Mouse (Mus musculus) limb, embryonic 15.5 days (tissue): Measurements from ENCODE around the gene Clec3a. TPM values are rescaled to one million over a fixed set of nuclear protein-coding genes. Genes with fewer than 3 reads are reported as not detected.

Experiments
- ATAC-seq: fragments of 200-750 bp; cut with Nextera tagmentation; 2 replicates; pipeline ENCODE4 v1.8.0; 2017; ENCODE audit warnings: low read depth, moderate TSS enrichment; ENCODE audit not compliant: insufficient number of reproducible peaks, low FRiP score, low TSS enrichment
- H3K27ac ChIP-seq: fragments of 300-500 bp; sonication (generic); 2 replicates; pipeline ENCODE4 v1.5.1; 2015; ENCODE audit warnings: moderate library complexity, mild to moderate bottlenecking, inconsistent platforms
- H3K27me3 ChIP-seq: fragments of 300-500 bp; sonication (generic); 2 replicates; pipeline ENCODE4 v1.6.1; 2015; ENCODE audit warnings: inconsistent platforms
- H3K36me3 ChIP-seq: fragments of 300-500 bp; sonication (generic); 2 replicates; pipeline ENCODE4 v1.6.1; 2015; ENCODE audit warnings: inconsistent platforms
- H3K4me1 ChIP-seq: fragments of 300-500 bp; sonication (generic); 2 replicates; pipeline ENCODE4 v1.6.1; 2015; ENCODE audit warnings: inconsistent platforms
- H3K4me2 ChIP-seq: fragments of 300-500 bp; sonication (generic); 2 replicates; pipeline ENCODE4 v1.6.1; 2015; ENCODE audit warnings: mild to moderate bottlenecking, inconsistent platforms
- H3K4me3 ChIP-seq: fragments of 300-500 bp; sonication (generic); 2 replicates; pipeline ENCODE4 v1.5.1; 2015; ENCODE audit warnings: mild to moderate bottlenecking, inconsistent platforms
- H3K9ac ChIP-seq: fragments of 300-500 bp; sonication (generic); 2 replicates; pipeline ENCODE4 v1.6.1; 2015; ENCODE audit warnings: inconsistent platforms
- H3K9me3 ChIP-seq: fragments of 300-500 bp; sonication (generic); 2 replicates; pipeline ENCODE4 v1.6.1; 2016; ENCODE audit warnings: inconsistent platforms
- WGBS: fragments of 180-500 bp; shearing (Covaris S2); methylation state at CpG from one replicate; pipeline ENCODE4 v1.1.7; 2015; 5-methylcytosine and 5-hydroxymethylcytosine counted together
- polyA plus RNA-seq: library from polyadenylated mRNA; unstranded; fragments of >200 nt; fragmentation: Nextera tagmentation; extraction: Ambion mirVana; gene quantifications from 2 replicates; pipeline ENCODE4 v1.2.1, GENCODE M21; 2015

The Clec3a gene
- polyA plus RNA-seq, 1 experiment from 2014 or later = 8.5 TPM

DNA sequence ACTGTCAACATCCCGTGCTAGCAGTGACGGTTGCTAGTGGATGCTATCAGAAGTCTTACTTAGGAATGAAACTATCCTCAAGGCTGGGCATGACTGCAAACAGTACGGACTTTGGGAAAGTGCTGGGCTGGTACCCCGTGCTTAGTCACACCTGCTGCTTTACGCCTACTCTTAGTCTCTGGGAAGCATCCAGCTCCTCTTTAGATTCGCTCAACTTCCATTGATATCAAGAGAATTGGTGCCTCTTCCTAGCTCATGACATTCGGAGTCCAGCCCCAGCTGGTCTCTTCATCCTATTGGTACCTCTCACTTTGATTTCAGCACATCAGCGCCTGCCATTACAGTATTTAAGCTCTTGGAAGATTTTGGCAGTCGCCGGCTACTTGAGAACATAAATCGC, 44.7 kb downstream of the Clec3a start:
- H3K9ac ChIP-seq = no peak overlapping the region
- H3K36me3 ChIP-seq = no peaks in the 10 kb centered on the region
- no peak overlapping the region for H3K4me3 ChIP-seq
- WGBS = 85% methylated on average over 11 of the region's 11 CpGs
- no peak overlapping the region for H3K4me2 ChIP-seq
- no peak overlapping the region for H3K27ac ChIP-seq
- 0 out of 2 replicates have a peak, but pooled peaks cover 5% of the 10 kb centered on the region for H3K4me1 ChIP-seq
- no peak for ATAC-seq
- no peaks in the 10 kb centered on the region for H3K9me3 ChIP-seq
- no peaks in the 10 kb centered on the region for H3K27me3 ChIP-seq

DNA sequence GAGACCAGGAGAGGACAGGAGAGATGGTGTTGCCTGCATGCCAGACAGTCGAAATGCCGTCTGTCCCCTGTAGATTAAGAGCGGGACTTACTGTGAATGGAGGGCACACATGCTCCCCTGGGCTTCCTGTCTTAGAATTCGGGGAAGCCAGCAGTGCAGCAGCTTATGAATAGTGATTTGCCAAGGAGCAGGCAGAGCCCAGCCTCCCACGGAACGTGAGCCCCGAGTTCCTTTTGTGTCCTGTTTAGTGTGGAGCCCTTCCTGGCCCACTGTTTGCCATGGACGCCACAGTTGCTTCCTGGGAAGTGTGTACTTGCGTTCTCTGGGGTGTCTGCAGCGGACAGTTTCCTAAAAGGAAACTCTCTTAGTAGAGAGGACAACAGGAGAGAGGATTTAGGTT, 45.4 kb downstream of the Clec3a start:
- H3K4me2 ChIP-seq = no peak overlapping the region
- H3K4me3 ChIP-seq = no peak overlapping the region
- no peaks in the 10 kb centered on the region for H3K9me3 ChIP-seq
- H3K27me3 ChIP-seq = no peaks in the 10 kb centered on the region
- no peak for ATAC-seq
- WGBS = 69% methylated on average over 10 of the region's 10 CpGs
- no peak overlapping the region for H3K9ac ChIP-seq
- no peaks in the 10 kb centered on the region for H3K36me3 ChIP-seq
- H3K27ac ChIP-seq = no peak overlapping the region
- 0 out of 2 replicates have a peak, but pooled peaks cover 5% of the 10 kb centered on the region for H3K4me1 ChIP-seq

DNA sequence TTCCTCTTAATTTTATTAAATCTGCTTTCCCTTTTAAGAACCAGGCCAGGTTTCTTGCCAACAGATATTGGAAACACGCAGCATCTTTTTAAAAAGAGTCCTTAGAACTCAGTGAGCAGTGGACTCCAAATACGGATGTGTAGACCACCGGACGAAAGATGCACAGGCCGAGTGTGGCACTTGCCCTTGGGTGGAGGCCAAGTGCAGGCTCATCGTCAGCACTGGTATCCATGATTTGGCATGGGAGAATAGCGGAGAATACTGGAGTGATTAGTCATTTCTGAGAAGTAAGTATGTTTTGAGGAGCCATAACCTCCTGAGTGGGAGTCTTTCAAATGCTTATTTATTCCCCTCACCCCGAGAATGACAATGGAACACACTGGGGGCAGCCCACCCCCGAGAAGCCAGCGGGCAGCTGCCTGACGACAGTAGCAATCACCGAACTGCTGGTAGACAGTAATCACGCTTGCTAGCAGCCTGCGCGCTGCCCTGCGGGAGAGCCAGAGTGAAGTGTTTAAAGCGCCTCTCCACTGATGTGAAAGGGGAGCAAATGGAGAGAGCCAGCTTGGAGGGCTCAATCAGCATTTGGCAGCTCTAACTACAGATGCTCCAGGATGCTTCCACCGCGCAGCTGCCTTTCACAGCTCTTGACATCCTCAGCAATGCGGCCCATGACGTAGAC, 50.8 kb downstream of the Clec3a start:
- no peak overlapping the region for H3K4me3 ChIP-seq
- H3K9ac ChIP-seq = no peak overlapping the region
- H3K36me3 ChIP-seq = peaks cover 4% of the 10 kb centered on the region; the same call in 1 of the 2 replicates
- H3K27ac ChIP-seq = no peak overlapping the region
- no peaks in the 10 kb centered on the region for H3K4me1 ChIP-seq
- no peak overlapping the region for H3K4me2 ChIP-seq
- ATAC-seq = no peak
- no peaks in the 10 kb centered on the region for H3K27me3 ChIP-seq
- no peaks in the 10 kb centered on the region for H3K9me3 ChIP-seq
- 83% methylated on average over 21 of the region's 21 CpGs for WGBS

DNA sequence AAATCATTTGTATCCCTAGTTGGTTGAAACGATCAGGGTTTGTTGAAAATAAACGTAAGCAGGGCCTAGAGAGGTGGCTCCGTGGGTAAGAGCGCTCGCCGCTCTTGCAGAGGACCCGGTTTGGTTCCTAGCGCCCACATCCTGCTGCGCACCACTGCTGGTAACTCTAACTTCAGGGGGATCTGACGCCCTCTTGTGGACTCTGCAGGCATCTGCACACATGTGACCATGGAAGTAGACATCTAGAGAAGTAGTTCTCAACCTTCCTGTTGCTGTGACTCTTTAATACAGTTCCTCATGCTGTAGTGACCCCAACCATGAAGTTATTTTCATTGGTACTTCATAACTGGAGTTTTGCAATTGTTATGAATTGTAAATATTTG, 51.3 kb downstream of the Clec3a start:
- Histone ChIP-seq H3K4me3 (no peak overlapping the region), H3K9me3 (no peaks in the 10 kb centered on the region), H3K9ac (no peak overlapping the region), H3K4me1 (no peaks in the 10 kb centered on the region), H3K36me3 (peaks cover 4% of the 10 kb centered on the region; the same call in 1 of the 2 replicates), H3K27me3 (no peaks in the 10 kb centered on the region), H3K4me2 (no peak overlapping the region), H3K27ac (no peak overlapping the region)
- ATAC-seq = no peak
- 88% methylated on average over 10 of the region's 10 CpGs for WGBS

DNA sequence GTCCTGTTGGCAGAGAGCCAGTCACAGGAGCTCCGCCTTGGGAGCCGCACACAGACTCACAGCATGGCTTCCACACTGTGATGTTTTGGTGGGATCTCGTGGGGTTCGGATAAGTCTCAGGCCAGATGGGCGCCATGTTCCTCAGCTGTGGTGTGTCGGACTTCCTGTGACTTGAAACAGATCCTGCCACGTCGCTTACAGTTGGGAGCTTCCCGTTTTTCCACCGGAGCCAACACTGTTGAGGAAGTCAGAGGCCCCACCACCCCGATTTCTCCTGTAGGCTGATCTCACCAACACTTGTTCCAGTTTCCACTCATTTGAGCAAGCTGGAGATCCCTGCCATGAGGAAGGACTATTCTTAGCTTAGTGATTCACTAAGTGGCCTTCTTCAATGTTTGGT, 55.7 kb downstream of the Clec3a start:
- no peak overlapping the region for H3K4me2 ChIP-seq
- WGBS = 82% methylated on average over 11 of the region's 11 CpGs
- H3K27me3 ChIP-seq = no peaks in the 10 kb centered on the region
- H3K4me3 ChIP-seq = no peak overlapping the region
- H3K9ac ChIP-seq = no peak overlapping the region
- H3K27ac ChIP-seq = no peak overlapping the region
- no peak for ATAC-seq
- no peaks in the 10 kb centered on the region for H3K4me1 ChIP-seq
- peaks cover 4% of the 10 kb centered on the region; the same call in 1 of the 2 replicates for H3K36me3 ChIP-seq
- H3K9me3 ChIP-seq = no peaks in the 10 kb centered on the region

Other genes starting within 250 kb of the Clec3a start
- gene Vat1l, start 212.5 kb upstream of the Clec3a start, polyA plus RNA-seq = 4.3 and 5.6 TPM in 2 replicates
- 10.4 and 10.8 TPM in 2 replicates for gene Wwox, start 21.6 kb downstream of the Clec3a start, polyA plus RNA-seq